Comparison of ENCODE assay signal across 7 mouse cellular contexts in genomic region chr14:58253369-58253968, GRCm38 (mm10).
DNase-seq lines count a peak whose midpoint lies in the region; ATAC-seq lines count a peak whose summit lies in the region.

No protein-coding gene starts in this region.

- peak; percentile 58 for DNase-seq in retina, postnatal 1 day
- DNase-seq in retina, embryonic 14.5 days (ENCODE audit: low spot score), result no peak
- peak; percentile 7 to 36 for DNase-seq in adrenal gland, postnatal 4 days (ENCODE audit: low spot score in 2 of 2)
- DNase-seq in yolk sac, embryonic 10.5 days (ENCODE audit: low spot score), result peak; percentile 5
- no peak for DNase-seq in spleen, adult 12 weeks (ENCODE audit: low spot score)

- H3K27ac ChIP-seq in heart, embryonic 16.5 days (ENCODE audit: low read length), result peak overlapping the region; percentile 73
- peak overlapping the region; percentile 63 for H3K27ac ChIP-seq in limb, embryonic 13.5 days

- 24% methylated on average over 3 of the region's 3 CpGs for WGBS in heart, embryonic 16.5 days
- WGBS in limb, embryonic 13.5 days, result 13% methylated on average over 3 of the region's 3 CpGs

- 0 out of 2 replicates have a peak overlapping the region, but pooled peaks have one; percentile 8 for H3K9ac ChIP-seq in heart, embryonic 16.5 days (ENCODE audit: low read length)
- no peak overlapping the region for H3K9ac ChIP-seq in limb, embryonic 13.5 days

- no peaks in the 10 kb centered on the region for H3K27me3 ChIP-seq in heart, embryonic 16.5 days (ENCODE audit: control insufficient read depth, insufficient read depth, low read length)
- no peaks in the 10 kb centered on the region for H3K27me3 ChIP-seq in limb, embryonic 13.5 days

- no peaks in the 10 kb centered on the region for H3K9me3 ChIP-seq in heart, embryonic 16.5 days (replicated peaks; ENCODE audit: control insufficient read depth, low read length)
- H3K9me3 ChIP-seq in limb, embryonic 13.5 days, result no peaks in the 10 kb centered on the region

- H3K4me3 ChIP-seq in heart, embryonic 16.5 days (ENCODE audit: low read length), result no peak overlapping the region
- no peak overlapping the region for H3K4me3 ChIP-seq in limb, embryonic 13.5 days

- H3K4me1 ChIP-seq in heart, embryonic 16.5 days (ENCODE audit: control insufficient read depth, insufficient read depth, low read length), result peaks cover 9% of the 10 kb centered on the region
- H3K4me1 ChIP-seq in limb, embryonic 13.5 days, result peaks cover 12% of the 10 kb centered on the region

- H3K4me2 ChIP-seq in heart, embryonic 16.5 days (ENCODE audit: low read depth, low read length), result peak overlapping the region; percentile 20; the same call in 1 of the 2 replicates
- no peak overlapping the region for H3K4me2 ChIP-seq in limb, embryonic 13.5 days (replicated peaks)

- no peaks in the 10 kb centered on the region for H3K36me3 ChIP-seq in heart, embryonic 16.5 days (ENCODE audit: control insufficient read depth, insufficient read depth)
- no peaks in the 10 kb centered on the region for H3K36me3 ChIP-seq in limb, embryonic 13.5 days

- peak; percentile 96 for ATAC-seq in heart, embryonic 16.5 days (replicated peaks; ENCODE audit: extremely low read depth, insufficient read depth, low FRiP score)
- peak; percentile 88 for ATAC-seq in limb, embryonic 13.5 days (ENCODE audit: low FRiP score, low read depth)

Comparison
In these comparisons a context has a peak if more than half of its experiments do, and no peak if none do; other contexts are left out.
1. DNase-seq: peak in retina, postnatal 1 day (single experiment), adrenal gland, postnatal 4 days (2 of 2) and yolk sac, embryonic 10.5 days (single experiment); none in retina, embryonic 14.5 days (single experiment) and spleen, adult 12 weeks (single experiment).